Mouse (Mus musculus) urinary bladder, postnatal 36 days (tissue): ENCODE measurements at regions not wholly inside any gene's neighbourhood (a gene's known extent, or its start where the extent isn't known, plus 50 kb on each side); places are given as distances from the start of the nearest gene placed in this dataset.

ENCODE experiments used
- DNase-seq, 2 experiments: peaks; one replicate each; pipeline ENCODE4 v3.0.0; 2022; ENCODE audit warnings: low spot score in 2 of 2, mixed read lengths in 1 of 2

DNA sequence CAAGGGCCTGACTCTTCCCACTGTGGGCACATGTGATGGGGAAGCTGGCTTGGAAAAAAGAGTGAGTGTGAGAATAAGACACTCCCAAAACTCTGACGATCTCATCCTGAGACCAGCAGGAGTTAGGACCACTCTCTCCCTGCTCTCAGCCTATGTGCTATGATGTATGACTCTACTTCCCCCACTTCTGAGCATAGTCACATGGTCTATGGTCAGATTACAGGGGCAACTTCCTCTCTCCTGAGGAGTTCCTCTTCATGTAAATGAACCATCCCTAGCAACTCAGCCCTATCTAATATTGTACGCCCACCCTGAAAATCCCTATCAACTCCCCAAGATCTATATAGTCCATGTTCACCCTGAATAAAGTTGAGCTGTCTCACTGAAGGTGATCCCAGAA is 120.0 kb upstream of the Lmo4 start:
- DNase-seq, result no peak

- DNase-seq, result no peak
These were observed 118.5 kb upstream of the Lmo4 start for GRCm38 (mm10) chr3:144323524-144323923.

- DNase-seq, result no peak
These were observed 114.6 kb upstream of the Lmo4 start for GRCm38 (mm10) chr3:144319468-144320205.

DNA sequence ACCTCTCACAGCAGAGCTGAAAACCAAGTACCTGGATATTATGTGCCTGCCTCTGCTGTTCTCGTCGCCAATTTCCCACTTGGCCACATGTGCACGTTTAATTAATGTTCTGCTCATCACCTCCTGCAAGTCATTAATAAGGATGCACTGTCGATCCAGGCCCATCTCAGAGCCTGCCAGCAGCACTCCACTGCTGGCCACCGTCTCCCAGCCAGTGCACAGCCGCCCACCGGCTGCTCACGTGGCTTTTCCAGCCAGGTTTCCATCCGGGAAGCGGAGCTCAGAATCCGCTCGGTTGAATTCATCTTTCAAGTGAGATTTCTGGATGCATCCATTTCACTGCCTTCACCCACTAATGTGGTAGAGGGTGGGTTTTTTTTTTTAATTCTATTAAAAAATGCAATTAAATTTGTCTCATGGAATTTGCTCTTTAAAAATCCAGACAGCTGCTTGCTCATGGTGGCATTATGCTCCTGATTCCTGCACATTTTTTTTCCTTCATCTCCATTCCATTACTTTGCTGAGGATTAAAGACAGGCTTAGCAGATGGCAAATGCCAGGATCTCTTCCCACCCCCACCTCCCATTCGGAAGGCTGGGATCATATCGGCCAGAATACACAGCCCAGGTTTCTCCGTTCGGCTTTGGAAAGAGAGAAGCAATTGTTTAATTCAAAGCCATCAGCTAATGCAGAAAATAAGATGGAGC is 113.9 kb upstream of the Lmo4 start:
- DNase-seq, result no peak

DNA sequence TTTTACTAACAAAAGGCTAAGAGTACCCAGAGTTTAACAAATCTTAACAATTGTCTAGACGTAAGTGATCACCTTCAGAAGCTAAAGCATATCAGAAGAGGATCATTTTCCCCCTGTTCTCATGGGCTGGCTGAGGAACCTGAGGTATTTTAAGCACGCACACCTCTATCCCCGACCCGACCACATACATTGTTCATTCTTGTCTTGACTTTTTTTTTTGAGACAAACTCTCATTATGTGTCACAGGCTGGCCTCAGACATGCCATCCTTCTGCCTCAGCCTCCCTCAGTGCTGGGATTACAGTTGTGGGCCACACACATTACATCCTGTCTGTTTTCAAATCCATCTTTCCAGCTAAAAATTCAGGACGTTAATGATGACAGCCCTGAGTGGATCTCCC is 105.7 kb upstream of the Lmo4 start:
- DNase-seq, result no peak

DNA sequence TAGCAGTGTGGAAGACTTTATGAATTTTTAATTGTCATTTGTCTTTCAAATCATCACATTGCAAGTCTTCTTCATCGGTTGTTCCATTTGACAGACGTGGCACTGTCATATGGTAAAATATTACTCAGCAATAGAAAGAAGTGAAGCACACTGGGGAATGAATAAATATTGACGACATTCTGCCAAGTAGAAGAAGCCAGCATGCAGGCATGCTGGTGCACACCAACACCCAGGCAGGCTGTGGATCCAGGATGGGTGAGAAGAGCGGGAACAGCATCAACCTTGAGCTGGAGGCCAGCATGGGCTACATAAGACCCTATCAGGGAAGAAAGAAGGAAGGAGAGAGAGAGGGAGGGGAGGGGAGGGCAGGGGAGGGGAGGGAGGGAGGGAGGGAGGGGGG is 103.6 kb upstream of the Lmo4 start:
- DNase-seq, result no peak

- no peak for DNase-seq
These were observed 102.5 kb upstream of the Lmo4 start for GRCm38 (mm10) chr3:144307557-144307956.

DNA sequence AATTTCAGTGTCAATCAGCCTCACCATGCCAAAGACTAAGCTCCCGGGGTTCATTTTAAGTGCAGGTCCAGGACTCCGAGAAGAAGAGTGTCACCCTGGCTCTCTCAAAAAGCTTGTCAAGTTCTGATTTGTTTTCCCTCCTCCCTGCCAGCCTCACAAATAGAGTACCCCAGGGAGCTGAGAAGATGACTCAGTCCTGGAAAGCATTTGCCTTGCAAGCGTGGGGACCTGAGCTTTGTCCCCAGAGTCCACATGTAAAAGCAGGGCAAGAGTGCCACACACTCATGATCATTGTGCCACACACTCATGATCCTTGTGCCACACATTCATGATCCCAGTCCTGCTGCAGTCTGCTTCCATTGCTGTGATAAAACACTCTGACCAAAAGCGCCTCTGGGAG is 100.4 kb upstream of the Lmo4 start:
- no peak for DNase-seq

DNA sequence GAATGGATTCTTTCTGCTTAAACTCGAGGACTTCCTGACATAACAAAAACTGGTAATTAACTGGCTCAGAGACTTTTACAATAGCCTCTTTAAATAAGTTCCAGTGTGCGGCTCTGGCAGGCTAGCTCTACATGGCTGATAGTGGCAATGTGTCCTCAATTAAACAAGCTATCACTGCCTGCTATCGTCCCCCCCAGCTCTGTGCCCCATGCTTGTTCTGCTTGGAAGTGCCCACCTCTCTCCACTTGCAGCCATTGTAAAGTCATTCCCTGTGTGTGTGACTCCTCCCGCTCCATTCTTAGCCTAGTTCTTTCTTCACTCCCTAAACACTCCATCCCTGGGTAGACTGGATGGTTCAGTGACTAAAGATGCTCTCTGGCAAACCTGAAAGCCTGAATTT is 99.9 kb upstream of the Lmo4 start:
- DNase-seq, result no peak

DNA sequence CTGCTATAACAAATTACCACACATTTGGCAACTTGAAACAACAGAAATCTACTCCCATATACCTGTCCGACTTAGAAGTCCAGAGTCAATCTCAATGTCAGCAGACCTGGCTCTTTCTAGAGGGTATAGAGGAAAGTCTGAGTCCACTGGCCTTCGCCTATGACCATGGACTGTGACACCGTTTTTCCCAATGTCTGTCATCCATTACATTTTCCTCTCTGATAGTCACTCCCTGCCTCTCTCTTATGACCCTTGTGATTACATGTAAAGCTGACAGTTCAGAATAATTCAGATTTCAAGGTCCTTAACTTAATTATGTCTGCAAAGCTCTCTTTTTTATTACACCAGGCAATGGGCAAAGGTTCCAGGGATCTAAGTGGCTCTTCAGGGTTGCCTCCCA is 97.6 kb upstream of the Lmo4 start:
- no peak for DNase-seq

DNA sequence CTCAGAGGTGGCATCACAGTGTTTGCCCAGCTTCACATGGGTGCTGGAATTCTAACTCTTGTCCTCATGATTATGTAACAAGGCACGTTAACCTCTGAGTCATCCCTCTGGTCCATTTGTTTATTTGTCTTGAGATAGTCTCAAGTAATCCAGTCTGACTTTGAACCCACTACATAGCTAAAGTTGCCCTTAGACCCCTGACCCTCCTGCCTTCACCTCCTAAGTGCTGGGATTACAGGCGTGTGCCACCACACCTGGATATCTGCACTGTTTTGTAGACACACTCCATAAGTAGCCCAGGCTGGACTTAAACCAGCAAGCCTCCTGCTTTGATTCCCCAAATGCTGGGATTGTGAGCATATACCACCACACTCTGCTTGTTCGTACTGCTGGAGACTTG is 96.0 kb upstream of the Lmo4 start:
- no peak for DNase-seq

- DNase-seq, result no peak
These were observed 94.2 kb upstream of the Lmo4 start for GRCm38 (mm10) chr3:144299239-144299638.

GRCm38 (mm10) chr3:144289489-144289888 is 84.5 kb upstream of the Lmo4 start:
- DNase-seq, result no peak

- no peak for DNase-seq
These were observed 81.1 kb upstream of the Lmo4 start for GRCm38 (mm10) chr3:144286100-144286499.

- no peak for DNase-seq
These were observed 79.3 kb upstream of the Lmo4 start for GRCm38 (mm10) chr3:144284326-144284725.

- DNase-seq, result no peak
These were observed 68.1 kb upstream of the Lmo4 start for GRCm38 (mm10) chr3:144273115-144273514.

DNA sequence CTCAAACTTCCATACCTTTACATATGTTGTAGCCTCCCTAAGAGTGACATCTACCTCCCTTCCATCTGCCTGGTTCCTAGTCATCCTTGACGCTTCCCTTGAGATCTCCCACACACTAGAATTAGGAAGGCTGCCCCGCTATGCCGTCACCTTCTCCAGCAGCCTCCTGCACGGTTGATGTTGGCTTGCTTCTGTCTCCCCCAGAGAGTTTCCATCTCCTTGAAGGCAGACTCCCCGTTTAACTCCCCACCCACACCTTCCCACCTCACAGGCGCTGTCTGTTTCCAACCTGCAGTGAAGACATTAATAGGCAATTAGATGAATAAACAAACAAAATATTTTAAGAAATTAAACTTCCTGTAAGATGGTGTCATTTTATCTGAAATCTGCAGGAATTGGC is 65.2 kb upstream of the Lmo4 start:
- no peak for DNase-seq

- peak in 1 of 2 experiments; percentile 3 for DNase-seq
These were observed 59.5 kb upstream of the Lmo4 start for GRCm38 (mm10) chr3:144264554-144264953.

DNA sequence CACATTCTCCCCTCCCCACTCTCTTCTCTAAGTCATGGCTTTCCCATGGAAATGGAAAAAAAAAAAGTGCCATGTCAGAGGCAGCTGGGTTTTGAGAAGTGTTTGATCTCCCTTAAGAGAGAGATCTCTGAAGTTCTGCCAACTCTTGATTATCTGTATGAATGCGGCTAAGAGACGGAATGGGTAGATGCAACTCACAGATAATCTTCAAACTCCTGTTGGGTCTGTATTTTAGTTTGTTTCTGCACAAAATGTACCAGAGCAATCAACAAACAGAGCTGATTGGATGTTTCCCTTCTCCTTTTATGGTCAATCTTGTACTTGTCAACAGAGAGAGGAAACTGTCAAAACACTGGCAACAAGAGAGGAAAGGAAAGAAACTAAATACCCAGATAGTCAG is 55.9 kb upstream of the Lmo4 start:
- no peak for DNase-seq

DNA sequence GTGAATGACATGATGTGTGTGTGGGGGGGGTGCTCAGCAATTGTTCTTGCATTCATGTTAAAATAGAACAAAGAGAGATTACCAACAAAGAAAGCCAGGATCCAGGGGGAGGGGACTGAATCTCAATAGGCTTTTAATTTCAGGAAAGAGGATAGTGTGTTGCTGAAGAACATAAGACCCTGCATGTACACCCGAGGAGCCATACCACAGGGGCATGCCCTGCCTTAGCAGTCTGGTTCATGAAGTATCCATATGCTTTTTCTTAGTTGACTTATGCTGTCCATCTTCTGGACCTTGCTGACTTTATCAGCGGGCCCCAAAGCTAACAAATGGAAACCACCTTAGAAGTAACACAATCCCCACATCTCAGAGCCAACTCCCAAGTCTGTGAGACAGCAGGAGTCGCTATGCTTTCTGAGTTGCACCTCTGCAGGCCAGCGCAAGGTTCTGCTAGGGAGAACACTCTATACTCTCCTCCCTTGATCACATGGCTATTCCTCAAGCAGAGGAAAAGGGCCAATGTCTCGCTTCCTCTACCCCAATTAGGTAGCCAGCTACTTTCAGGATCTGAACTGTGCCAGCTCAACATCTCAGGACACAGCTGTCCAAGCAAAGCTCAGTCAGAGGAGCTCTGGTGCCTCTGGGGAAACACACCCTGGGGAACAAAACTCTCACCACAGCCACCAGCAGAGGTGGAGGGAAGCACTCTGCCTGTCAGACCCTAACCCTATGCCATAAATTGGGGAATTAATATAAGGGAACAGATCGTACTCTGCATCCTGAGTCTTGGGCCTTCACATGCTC is 52.9 kb upstream of the Lmo4 start:
- peak in 1 of 2 experiments; percentile 23 for DNase-seq

DNA sequence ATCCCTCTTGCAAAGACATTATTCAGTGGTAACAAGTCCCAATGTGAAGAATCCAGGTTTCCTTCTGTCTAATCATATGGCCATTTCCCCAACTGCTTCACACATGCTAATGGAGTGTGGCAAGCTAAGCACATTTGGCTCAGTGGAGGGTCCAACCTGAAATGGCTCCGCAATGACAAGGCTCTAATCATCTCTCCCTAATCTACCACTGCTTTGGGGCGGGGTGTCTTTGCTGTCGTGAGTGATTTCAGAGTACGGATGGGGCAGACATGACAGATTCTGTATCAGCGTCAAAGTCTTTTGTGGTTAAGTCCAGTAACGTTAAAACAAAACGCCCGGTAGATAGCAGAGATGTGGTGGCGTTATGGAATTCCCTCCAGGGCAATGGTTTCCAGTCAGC is 52.2 kb upstream of the Lmo4 start:
- no peak for DNase-seq
